Mouse (Mus musculus) adrenal gland, postnatal 10 days (tissue): ENCODE measurements around the gene Vamp2. TPM values are rescaled to one million over a fixed set of nuclear protein-coding genes. Genes with fewer than 3 reads are reported as not detected.
A peak's percentile ranks its signal among the peaks of the same experiment; 100 is the strongest.

ENCODE experiments used
- DNase-seq: peaks from one replicate; pipeline ENCODE4 v3.0.0; 2021; ENCODE audit warnings: mixed read lengths
- long read RNA-seq, 2 experiments: library from polyadenylated mRNA; stranded (forward); transcript quantifications; one replicate each; pipeline ENCODE4 v2.0.0; 2021
- total RNA-seq, 2 experiments: library from RNA; stranded (reverse); gene quantifications; 2 replicates each; pipeline ENCODE4 v1.2.3; 2021

Gene Vamp2
- total RNA-seq = 100 to 1,000 TPM; 104 to 143 TPM
- long read RNA-seq, experiment 1, transcript Vamp2-201 (5 exons, 2,205 nt) = major isoform, 14 of 30 reads
- long read RNA-seq, experiment 1, partial matches to known transcripts = 3 of 30 reads
- long read RNA-seq, experiment 1, other reads (novel, unspliced or antisense) = 13 of 30 reads
- long read RNA-seq, experiment 2, transcript Vamp2-201 (5 exons, 2,205 nt) = major isoform, 35 of 55 reads
- long read RNA-seq, experiment 2, partial matches to known transcripts = 4 of 55 reads
- long read RNA-seq, experiment 2, other reads (novel, unspliced or antisense) = 12 of 55 reads

GRCm38 (mm10) chr11:69088103-69088855 is at the start of gene Vamp2:
Vamp2 (plus strand) TSS chr11:69088490.
- peak; percentile 95 for DNase-seq

DNA sequence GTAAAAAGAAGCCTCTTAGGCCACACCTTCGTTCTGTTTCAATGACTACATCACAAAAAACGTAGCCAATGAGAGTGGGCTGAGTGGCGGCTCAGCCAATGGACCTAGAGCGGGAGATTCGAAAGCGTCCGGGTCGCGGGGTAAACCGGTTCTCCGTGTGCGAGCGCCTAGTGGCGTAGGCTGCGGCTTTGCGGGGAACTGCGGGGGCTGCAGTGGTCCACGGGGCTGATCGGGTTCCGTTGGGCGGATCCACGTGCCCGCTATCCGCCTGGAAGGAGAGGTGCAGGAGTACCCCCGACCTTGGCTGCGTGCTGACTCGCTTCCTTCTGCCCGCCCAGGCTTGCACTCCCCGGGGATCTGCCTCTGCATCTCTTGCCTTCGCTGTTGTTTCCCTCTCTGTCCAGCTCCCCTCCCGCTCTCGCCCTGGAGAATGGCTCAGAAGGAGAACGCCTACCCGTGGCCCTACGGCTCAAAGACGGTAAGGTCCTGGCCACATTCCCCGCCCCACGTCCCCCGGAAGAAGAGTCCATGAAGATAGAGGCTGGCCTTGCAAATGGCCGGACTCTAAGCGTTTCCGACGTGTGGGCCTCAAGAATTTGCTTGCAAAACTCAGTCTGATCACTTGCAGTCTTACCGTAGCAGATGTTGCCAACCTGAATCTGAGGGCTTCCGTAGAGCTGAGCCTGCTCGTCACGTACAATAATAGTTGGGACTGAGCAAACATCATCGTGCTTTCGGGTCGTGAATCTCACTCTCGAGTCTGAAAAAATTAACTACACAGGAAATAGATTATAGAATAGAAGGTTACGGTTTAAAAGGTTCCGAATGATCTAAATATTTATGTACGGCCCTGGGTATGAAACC is 42.5 kb upstream of the Vamp2 start, which contains the start of gene Aurkb:
Aurkb (plus strand) TSS at position 117 of the 864 bp plus-strand sequence.
- peak; percentile 89 for DNase-seq

GRCm38 (mm10) chr11:69046395-69046774 is 41.9 kb upstream of the Vamp2 start:
- no peak for DNase-seq

GRCm38 (mm10) chr11:69047592-69047991 is 40.7 kb upstream of the Vamp2 start:
- DNase-seq = no peak

- no peak for DNase-seq
Measured at GRCm38 (mm10) chr11:69048151-69048550, 40.1 kb upstream of the Vamp2 start.

GRCm38 (mm10) chr11:69050748-69051147 is 37.5 kb upstream of the Vamp2 start:
- DNase-seq = peak; percentile 42

- no peak for DNase-seq
Measured at GRCm38 (mm10) chr11:69051771-69052170, 36.5 kb upstream of the Vamp2 start.

DNA sequence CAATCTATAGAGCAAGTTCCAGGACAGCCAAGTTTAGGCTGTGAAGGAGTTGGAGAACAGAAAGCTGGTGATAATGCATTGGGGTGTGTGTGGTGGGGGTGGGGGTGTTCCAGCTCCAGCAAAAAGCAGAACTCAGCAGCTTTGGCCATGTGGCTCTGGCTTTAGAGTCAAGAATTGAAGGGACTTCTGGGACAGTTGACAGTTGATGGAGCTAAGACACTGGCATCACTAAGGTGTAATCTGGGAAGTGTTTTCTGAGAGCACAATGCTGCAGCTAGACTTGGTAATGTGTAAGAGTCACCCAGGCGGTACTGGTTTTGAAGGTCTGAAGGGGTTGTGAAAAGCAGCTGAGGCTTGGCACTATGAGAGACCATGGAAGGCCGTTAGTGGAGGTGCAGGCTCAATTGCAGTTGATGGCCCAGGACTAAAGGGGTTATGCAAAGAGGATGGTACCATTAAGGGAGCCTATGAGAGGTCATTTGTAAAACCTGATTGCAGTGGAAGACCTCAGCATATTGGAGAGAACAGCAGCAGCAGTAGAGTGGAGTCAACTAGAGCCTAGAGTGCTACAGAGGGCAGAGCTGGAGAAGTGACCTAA is 35.4 kb upstream of the Vamp2 start:
- no peak for DNase-seq

DNA sequence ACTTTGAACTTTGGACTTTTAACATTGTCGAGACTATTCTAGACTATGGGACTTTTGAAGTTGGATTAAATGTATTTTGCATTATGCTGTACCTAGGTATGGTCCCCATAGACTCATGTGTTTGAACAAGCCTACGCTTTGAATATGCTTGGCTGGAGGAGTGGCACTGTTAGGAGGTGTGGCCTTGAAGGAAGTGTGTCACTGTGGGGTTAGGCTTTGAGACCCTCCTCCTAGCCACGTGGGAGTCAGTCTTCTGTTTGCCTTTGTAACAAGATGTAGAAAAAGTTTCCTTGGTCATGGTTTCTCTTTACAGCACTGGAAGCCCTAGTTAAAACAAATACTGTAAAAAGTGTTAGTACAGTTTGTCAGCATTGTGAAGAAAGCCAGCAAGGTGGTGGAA is 34.4 kb upstream of the Vamp2 start:
- DNase-seq = no peak

GRCm38 (mm10) chr11:69058265-69058664 is 30.0 kb upstream of the Vamp2 start:
- no peak for DNase-seq

GRCm38 (mm10) chr11:69058729-69059356 is 29.4 kb upstream of the Vamp2 start:
- DNase-seq = no peak

DNA sequence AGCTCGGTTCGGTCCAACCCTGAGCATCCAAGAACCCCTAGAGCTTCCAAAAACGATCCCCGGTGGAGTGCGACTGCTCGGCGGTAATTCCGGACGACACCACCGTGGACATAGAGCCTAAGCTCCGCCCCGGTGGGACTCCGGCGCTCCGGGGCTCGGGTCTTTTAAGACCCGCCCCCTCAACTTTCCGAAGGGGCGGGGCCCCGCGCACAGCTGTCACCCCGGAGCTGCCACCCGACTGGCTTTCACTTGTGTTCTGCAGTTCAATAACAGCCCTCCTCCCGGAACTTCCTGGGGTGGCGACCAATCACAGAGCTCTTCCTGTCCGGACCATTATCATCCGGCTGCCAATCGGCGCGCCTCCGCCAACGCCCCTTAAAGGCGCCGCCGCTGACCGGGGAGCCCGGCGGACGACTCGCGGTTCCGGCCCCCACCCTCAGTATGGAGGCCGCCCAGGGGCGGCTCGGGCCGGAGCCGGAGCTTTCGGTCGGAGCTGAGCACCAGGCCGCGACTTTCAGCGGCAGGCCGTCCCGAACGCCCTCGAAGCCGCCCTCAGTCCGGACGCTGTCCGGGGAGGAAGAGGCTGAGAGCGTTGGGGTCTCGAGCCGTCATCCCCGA is 28.8 kb upstream of the Vamp2 start, which contains the start of gene Borcs6:
Borcs6 (plus strand) TSS at position 361 of the 618 bp plus-strand sequence.
- DNase-seq = peak; percentile 95

GRCm38 (mm10) chr11:69059975-69060411 is 28.3 kb upstream of the Vamp2 start:
- DNase-seq = peak; percentile 75

DNA sequence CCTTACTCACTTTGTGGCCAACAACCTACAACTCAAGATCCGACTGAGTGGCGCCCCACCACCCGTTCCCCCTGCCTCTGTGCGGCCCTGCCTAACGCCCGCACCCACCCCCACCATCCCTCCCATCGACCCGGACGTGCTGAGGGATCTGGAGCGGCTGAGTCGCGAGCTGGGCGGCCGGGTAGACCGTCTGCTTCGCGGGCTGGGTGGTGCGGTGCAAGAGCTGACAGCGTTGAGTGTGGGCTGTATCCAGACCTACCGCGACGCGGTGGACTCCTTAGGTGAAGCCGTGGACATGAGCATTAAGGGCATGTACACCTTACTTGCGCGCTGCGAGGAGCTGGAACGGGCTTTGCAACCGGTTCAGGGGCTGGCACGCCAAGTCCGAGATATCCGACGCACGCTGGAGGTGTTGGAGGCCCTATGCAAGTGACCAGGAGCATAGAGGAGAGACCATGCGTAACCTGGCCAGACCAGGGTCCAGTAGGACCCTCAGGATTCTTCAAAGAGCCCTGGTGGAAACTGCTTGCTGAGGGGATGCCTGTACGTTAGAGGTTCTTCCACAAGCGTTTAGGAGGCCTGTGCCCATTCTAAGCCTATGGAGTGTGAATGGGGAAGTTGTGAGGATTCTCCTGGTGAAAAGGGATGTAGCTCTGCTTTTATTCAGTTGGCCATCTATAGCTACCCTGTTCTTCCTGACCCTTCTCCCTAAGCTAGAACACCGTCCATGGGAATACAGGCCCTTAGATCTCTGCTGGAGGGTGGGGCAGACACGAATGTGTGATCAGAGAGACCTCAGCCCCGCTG is 27.6 kb upstream of the Vamp2 start:
- peak; percentile 55 for DNase-seq

DNA sequence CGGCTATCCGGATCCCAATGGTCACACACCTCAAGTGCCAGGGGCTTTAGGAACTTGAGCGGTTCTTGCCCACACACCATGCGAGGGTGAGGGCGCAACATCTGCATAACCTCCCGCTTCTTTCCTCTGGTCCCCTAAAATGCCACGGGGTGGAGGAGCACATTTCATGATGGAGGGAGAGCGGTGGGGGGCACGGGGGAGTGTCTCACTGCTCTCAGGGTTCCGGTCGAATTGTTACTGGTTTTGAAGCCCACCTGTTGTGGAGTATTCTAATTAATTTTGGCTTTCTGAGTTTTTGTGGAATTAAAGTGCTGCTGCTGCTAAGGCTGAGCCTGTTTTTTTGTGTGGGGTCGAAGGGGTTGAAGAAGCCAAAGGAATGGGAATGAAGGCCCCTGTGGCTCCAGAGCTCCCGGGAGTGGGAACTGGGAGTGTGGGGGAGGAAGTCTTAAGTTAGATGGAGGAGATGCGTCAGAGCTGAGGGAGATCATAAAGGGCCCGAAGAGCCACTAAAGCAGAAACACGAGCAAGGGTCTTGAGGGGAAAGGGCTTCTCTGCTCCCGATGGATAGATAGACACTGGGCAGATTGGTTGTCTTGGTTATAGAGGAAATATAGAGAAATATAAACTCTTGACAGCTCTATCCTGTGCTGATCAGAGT is 26.9 kb upstream of the Vamp2 start:
- no peak for DNase-seq

GRCm38 (mm10) chr11:69062194-69062760 is 26.0 kb upstream of the Vamp2 start:
- peak; percentile 84 for DNase-seq

- peak; percentile 97 for DNase-seq
Measured at GRCm38 (mm10) chr11:69062761-69063224, 25.5 kb upstream of the Vamp2 start.

- DNase-seq = peak; percentile 97
Measured at GRCm38 (mm10) chr11:69063413-69064201, 24.7 kb upstream of the Vamp2 start.
